Mouse (Mus musculus): Measurements from ENCODE around the gene Def8. TPM values are rescaled to one million over a fixed set of nuclear protein-coding genes. Genes with fewer than 3 reads are reported as not detected.
"Not testable (repeated sequence)": the region's sequence is repeated elsewhere in the genome, so short reads cannot be mapped to it uniquely, and the experiment has no call there.

The Def8 gene
- polyA plus RNA-seq, 1 experiment, result 41.8 TPM

- DNase-seq (ENCODE audit: extremely low spot score in 1 of 2, low spot score in 1 of 2), result peak; percentile 86 to 90
Measured at GRCm38 (mm10) chr8:123412560-123413170, 10.7 kb upstream of the Def8 start.

GRCm38 (mm10) chr8:123414255-123414654, 9.1 kb upstream of the Def8 start:
- DNase-seq (ENCODE audit: extremely low spot score in 1 of 2, low spot score in 1 of 2), result no peak

GRCm38 (mm10) chr8:123414997-123415696, 8.2 kb upstream of the Def8 start:
- DNase-seq (ENCODE audit: extremely low spot score in 1 of 2, low spot score in 1 of 2), result not testable (repeated sequence)

GRCm38 (mm10) chr8:123415967-123416943, 7.1 kb upstream of the Def8 start:
- DNase-seq (ENCODE audit: extremely low spot score in 1 of 2, low spot score in 1 of 2), result no peak

GRCm38 (mm10) chr8:123416944-123417555, 6.3 kb upstream of the Def8 start:
- DNase-seq (ENCODE audit: extremely low spot score in 1 of 2, low spot score in 1 of 2), result no peak

GRCm38 (mm10) chr8:123419711-123420110, 3.6 kb upstream of the Def8 start:
- no peak for DNase-seq (ENCODE audit: extremely low spot score in 1 of 2, low spot score in 1 of 2)

- no peak for DNase-seq (ENCODE audit: extremely low spot score in 1 of 2, low spot score in 1 of 2)
Measured at GRCm38 (mm10) chr8:123420525-123421281, 2.6 kb upstream of the Def8 start.

GRCm38 (mm10) chr8:123421325-123421724, 2.0 kb upstream of the Def8 start:
- no peak for DNase-seq (ENCODE audit: extremely low spot score in 1 of 2, low spot score in 1 of 2)

GRCm38 (mm10) chr8:123422056-123422780, 1.1 kb upstream of the Def8 start:
- DNase-seq (ENCODE audit: extremely low spot score in 1 of 2, low spot score in 1 of 2), result peak; percentile 74 to 92

GRCm38 (mm10) chr8:123422781-123423159, 557 bp upstream of the Def8 start:
- no peak for DNase-seq (ENCODE audit: extremely low spot score in 1 of 2, low spot score in 1 of 2)

GRCm38 (mm10) chr8:123426511-123427509, 3.5 kb downstream of the Def8 start:
- no peak for DNase-seq (ENCODE audit: extremely low spot score in 1 of 2, low spot score in 1 of 2)

- DNase-seq (ENCODE audit: extremely low spot score in 1 of 2, low spot score in 1 of 2), result no peak
Measured at GRCm38 (mm10) chr8:123427639-123428275, 4.4 kb downstream of the Def8 start.

- no peak for DNase-seq (ENCODE audit: extremely low spot score in 1 of 2, low spot score in 1 of 2)
Measured at GRCm38 (mm10) chr8:123428343-123428893, 5.1 kb downstream of the Def8 start.

- no peak for DNase-seq (ENCODE audit: extremely low spot score in 1 of 2, low spot score in 1 of 2)
Measured at GRCm38 (mm10) chr8:123428939-123429721, 5.8 kb downstream of the Def8 start.

GRCm38 (mm10) chr8:123429722-123430013, 6.3 kb downstream of the Def8 start:
- DNase-seq (ENCODE audit: extremely low spot score in 1 of 2, low spot score in 1 of 2), result not testable (repeated sequence)

GRCm38 (mm10) chr8:123430936-123431335, 7.6 kb downstream of the Def8 start:
- DNase-seq (ENCODE audit: extremely low spot score in 1 of 2, low spot score in 1 of 2), result not testable (repeated sequence)

Measured in frontal cortex, adult 2 months (tissue).